7 mouse cellular contexts compared by ENCODE assay signal in the genomic region with DNA sequence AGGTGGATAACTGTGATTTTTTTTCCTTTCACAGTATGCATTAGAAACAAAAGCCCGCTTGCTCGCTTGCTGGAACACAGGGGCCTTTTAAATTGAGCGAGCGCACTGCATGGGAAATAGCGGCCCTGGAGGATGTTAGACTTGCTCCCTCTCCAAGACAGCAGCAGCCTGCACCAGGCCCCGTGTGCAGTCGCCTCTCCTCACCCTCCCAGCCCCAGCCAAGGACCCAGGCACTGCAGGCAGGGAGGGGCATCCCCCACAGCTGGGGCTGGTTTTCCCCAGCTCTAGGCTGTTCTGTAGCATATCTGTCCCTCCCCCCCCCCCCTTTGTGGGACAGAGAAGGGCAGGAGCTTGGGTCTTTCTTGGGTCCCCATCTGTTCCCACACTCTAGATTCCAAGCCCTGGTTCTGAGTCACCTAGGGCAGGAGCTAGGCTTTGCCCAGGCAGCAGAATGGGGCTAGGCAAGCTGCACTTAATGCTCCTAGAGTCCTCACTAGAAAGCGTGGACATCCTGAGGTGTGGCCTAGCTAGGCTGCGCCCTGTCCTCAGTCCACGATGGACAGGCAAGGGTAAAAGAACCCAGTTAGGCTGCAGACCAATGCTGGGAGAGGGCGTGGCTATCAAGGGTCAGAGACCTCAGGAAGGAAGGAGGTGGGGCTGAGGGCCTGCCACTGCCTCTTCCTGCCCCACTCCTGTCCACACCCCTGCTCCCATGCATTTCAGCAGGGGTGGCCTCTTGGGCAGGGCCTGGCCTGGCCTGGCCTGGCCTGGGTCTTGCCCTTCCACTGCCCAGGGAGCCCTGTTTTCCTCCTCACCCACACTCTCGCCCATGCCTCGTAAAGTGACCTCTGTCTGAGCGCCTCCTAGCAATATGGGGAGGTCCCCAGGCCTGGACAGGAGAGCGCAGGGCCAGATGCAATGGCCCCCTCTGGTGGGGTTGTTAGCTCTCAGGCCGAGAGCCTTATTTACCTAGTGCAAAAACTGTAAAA.
DNase-seq lines count a peak whose midpoint lies in the region; ATAC-seq and TF ChIP-seq lines count a peak whose summit lies in the region.

No protein-coding gene starts in this region.

- H3K9ac ChIP-seq in embryonic facial prominence, embryonic 11.5 days (replicated peaks; ENCODE audit: low read length) = no peak overlapping the region
- H3K9ac ChIP-seq in heart, embryonic 13.5 days = peak overlapping the region; percentile 65
- H3K9ac ChIP-seq in kidney, embryonic 15.5 days = no peak overlapping the region

- POLR2A ChIA-PET in Patski (lab: Charles Lee) = no interaction called here

- H3K27ac ChIP-seq in embryonic facial prominence, embryonic 11.5 days (replicated peaks; ENCODE audit: low read depth, low read length) = no peak overlapping the region
- peak overlapping the region; percentile 70 for H3K27ac ChIP-seq in heart, embryonic 13.5 days (replicated peaks)
- H3K27ac ChIP-seq in kidney, embryonic 15.5 days = peak overlapping the region; percentile 73
- H3K27ac ChIP-seq in spleen, adult 2 months (ENCODE audit: insufficient read depth, low read length) = 0 out of 2 replicates have a peak overlapping the region, but pooled peaks have one; percentile 21

- CTCF ChIA-PET in Patski (lab: Charles Lee) = interaction anchor here (1.4 kb wide), 1 partner anchor 80 kb away, joined by 7 read pairs; no protein-coding TSS in a partner anchor

- TF ChIP-seq POLR2A in spleen, adult 2 months (IDR thresholded peaks at IDR 0.05; ENCODE audit: low read depth, low read length) = no peak

- no peak for TF ChIP-seq CTCF in Patski (IDR thresholded peaks at IDR 0.05)
- no peak for TF ChIP-seq CTCF in spleen, adult 2 months (IDR thresholded peaks at IDR 0.05; ENCODE audit: extremely low read depth, insufficient read depth, insufficient read length, insufficient replicate concordance)

- no peak overlapping the region for H3K4me3 ChIP-seq in embryonic facial prominence, embryonic 11.5 days (ENCODE audit: low read depth, low read length)
- no peak overlapping the region for H3K4me3 ChIP-seq in heart, embryonic 13.5 days
- no peak overlapping the region for H3K4me3 ChIP-seq in kidney, embryonic 15.5 days (replicated peaks)
- no peak overlapping the region for H3K4me3 ChIP-seq in spleen, adult 2 months (ENCODE audit: extremely low read depth, insufficient read depth, insufficient read length)

- H3K27me3 ChIP-seq in Patski = no peaks in the 10 kb centered on the region
- H3K27me3 ChIP-seq in embryonic facial prominence, embryonic 11.5 days (ENCODE audit: control insufficient read depth, insufficient read depth, low read length) = no peaks in the 10 kb centered on the region
- H3K27me3 ChIP-seq in heart, embryonic 13.5 days (replicated peaks) = no peaks in the 10 kb centered on the region
- no peaks in the 10 kb centered on the region for H3K27me3 ChIP-seq in kidney, embryonic 15.5 days
- no peaks in the 10 kb centered on the region for H3K27me3 ChIP-seq in spleen, adult 2 months (ENCODE audit: control insufficient read depth, insufficient read depth, low read length)

- in situ Hi-C loops in Patski (cut with MboI; ENCODE audit: low pct_unique_long_range_greater_than_20kb) = loop anchor here (10.0 kb wide), 1 partner anchor 185 kb away; no protein-coding TSS in a partner anchor

- no peak overlapping the region for H3K4me2 ChIP-seq in embryonic facial prominence, embryonic 11.5 days (ENCODE audit: low read depth, low read length)
- no peak overlapping the region for H3K4me2 ChIP-seq in heart, embryonic 13.5 days
- H3K4me2 ChIP-seq in kidney, embryonic 15.5 days = 0 out of 2 replicates have a peak overlapping the region, but pooled peaks have one; percentile 21

- ATAC-seq in Patski = peak; percentile 12
- peak; percentile 53; the same call in 1 of the 2 replicates for ATAC-seq in embryonic facial prominence, embryonic 11.5 days (replicated peaks; ENCODE audit: insufficient number of reproducible peaks, low FRiP score, low TSS enrichment, low read depth)
- ATAC-seq in heart, embryonic 13.5 days (ENCODE audit: extremely low read depth, insufficient number of reproducible peaks, low FRiP score, low TSS enrichment) = peak; percentile 48; the same call in 1 of the 2 replicates
- peak; percentile 79 for ATAC-seq in kidney, embryonic 15.5 days (replicated peaks; ENCODE audit: low FRiP score)

- peaks cover 12% of the 10 kb centered on the region for H3K36me3 ChIP-seq in embryonic facial prominence, embryonic 11.5 days (replicated peaks; ENCODE audit: control insufficient read depth, insufficient read depth, low read depth, low read length)
- H3K36me3 ChIP-seq in heart, embryonic 13.5 days = peaks cover 81% of the 10 kb centered on the region
- H3K36me3 ChIP-seq in kidney, embryonic 15.5 days = peaks cover 54% of the 10 kb centered on the region
- H3K36me3 ChIP-seq in spleen, adult 2 months (ENCODE audit: control insufficient read depth, insufficient read depth, low read length) = no peaks in the 10 kb centered on the region

- no peak for DNase-seq in Patski (ENCODE audit: low read depth, low spot score)
- peak; percentile 27 for DNase-seq in embryonic facial prominence, embryonic 11.5 days (ENCODE audit: low spot score)
- DNase-seq in lung, postnatal 10 days = peak; percentile 90
- peak in 1 of 2 experiments; percentile 26 for DNase-seq in spleen, adult 2 months (ENCODE audit: low read depth in 1 of 2, low spot score in 2 of 2)
- no peak for DNase-seq in frontal cortex, adult 2 months (ENCODE audit: extremely low spot score in 1 of 2, low spot score in 1 of 2)

- WGBS in embryonic facial prominence, embryonic 11.5 days = 37% methylated on average over 16 of the region's 16 CpGs
- 50% methylated on average over 16 of the region's 16 CpGs for WGBS in heart, embryonic 13.5 days
- WGBS in kidney, embryonic 15.5 days = 35% methylated on average over 16 of the region's 16 CpGs
- WGBS in spleen, adult 2 months = 53% methylated on average over 16 of the region's 16 CpGs

- no peaks in the 10 kb centered on the region for H3K9me3 ChIP-seq in embryonic facial prominence, embryonic 11.5 days (replicated peaks; ENCODE audit: control insufficient read depth, low read length)
- H3K9me3 ChIP-seq in heart, embryonic 13.5 days = no peaks in the 10 kb centered on the region
- H3K9me3 ChIP-seq in kidney, embryonic 15.5 days (replicated peaks) = no peaks in the 10 kb centered on the region

- H3K4me1 ChIP-seq in embryonic facial prominence, embryonic 11.5 days (ENCODE audit: control insufficient read depth, insufficient read depth, low read length) = peaks cover 10% of the 10 kb centered on the region; the same call in 1 of the 2 replicates
- peaks cover 30% of the 10 kb centered on the region for H3K4me1 ChIP-seq in heart, embryonic 13.5 days
- H3K4me1 ChIP-seq in kidney, embryonic 15.5 days = peaks cover 45% of the 10 kb centered on the region
- peaks cover 17% of the 10 kb centered on the region for H3K4me1 ChIP-seq in spleen, adult 2 months (ENCODE audit: control insufficient read depth, insufficient read depth, insufficient read length)

Comparison
In these comparisons a context has a peak if more than half of its experiments do, and no peak if none do; other contexts are left out.
1. ATAC-seq: peak in every context shown above with its lines; median percentile 79 in kidney, embryonic 15.5 days; 53 in embryonic facial prominence, embryonic 11.5 days; 48 in heart, embryonic 13.5 days; 12 in Patski.
2. DNase-seq: peak in embryonic facial prominence, embryonic 11.5 days (single experiment) and lung, postnatal 10 days (single experiment); none in Patski (single experiment) and frontal cortex, adult 2 months (0 of 2).